Mouse (Mus musculus): ENCODE data around the gene Syt5. TPM values are rescaled to one million over a fixed set of nuclear protein-coding genes. Genes with fewer than 3 reads are reported as not detected.

The Syt5 gene
- polyA plus RNA-seq, 1 experiment from 2014 or later = 10.7 TPM

- no peaks in the 10 kb centered on the region for H3K36me3 ChIP-seq
- WGBS = 75% methylated on average over 32 of the region's 32 CpGs
- H3K4me1 ChIP-seq = peaks cover 10% of the 10 kb centered on the region
- H3K27me3 ChIP-seq = no peaks in the 10 kb centered on the region
- H3K4me3 ChIP-seq (replicated peaks) = no peak overlapping the region
- H3K27ac ChIP-seq (replicated peaks) = no peak overlapping the region
- ATAC-seq (ENCODE audit: insufficient number of reproducible peaks, low FRiP score, low TSS enrichment, low read depth) = no peak
- H3K4me2 ChIP-seq (replicated peaks) = no peak overlapping the region
- no peaks in the 10 kb centered on the region for H3K9me3 ChIP-seq (replicated peaks)
- H3K9ac ChIP-seq = no peak overlapping the region
Measured at GRCm38 (mm10) chr7:4508062-4508738, 39.1 kb downstream of the Syt5 start.

GRCm38 (mm10) chr7:4507220-4507619 is 40.1 kb downstream of the Syt5 start:
- no peak overlapping the region for H3K4me2 ChIP-seq (replicated peaks)
- no peak overlapping the region for H3K27ac ChIP-seq (replicated peaks)
- 41% methylated on average over 3 of the region's 4 CpGs for WGBS
- H3K36me3 ChIP-seq = no peaks in the 10 kb centered on the region
- peaks cover 12% of the 10 kb centered on the region for H3K4me1 ChIP-seq
- no peaks in the 10 kb centered on the region for H3K9me3 ChIP-seq (replicated peaks)
- ATAC-seq (ENCODE audit: insufficient number of reproducible peaks, low FRiP score, low TSS enrichment, low read depth) = no peak
- H3K9ac ChIP-seq = no peak overlapping the region
- no peaks in the 10 kb centered on the region for H3K27me3 ChIP-seq
- H3K4me3 ChIP-seq (replicated peaks) = no peak overlapping the region

- Histone ChIP-seq H3K4me1 (peaks cover 21% of the 10 kb centered on the region), H3K36me3 (no peaks in the 10 kb centered on the region), H3K9ac (no peak overlapping the region), H3K27ac (replicated peaks) (no peak overlapping the region), H3K9me3 (replicated peaks) (no peaks in the 10 kb centered on the region), H3K4me2 (replicated peaks) (no peak overlapping the region), H3K4me3 (replicated peaks) (no peak overlapping the region), H3K27me3 (no peaks in the 10 kb centered on the region)
- no peak for ATAC-seq (ENCODE audit: insufficient number of reproducible peaks, low FRiP score, low TSS enrichment, low read depth)
- WGBS = 54% methylated on average over 11 of the region's 11 CpGs
Measured at GRCm38 (mm10) chr7:4504646-4505435, 42.5 kb downstream of the Syt5 start.

- Histone ChIP-seq H3K4me1 (peaks cover 27% of the 10 kb centered on the region), H3K27me3 (no peaks in the 10 kb centered on the region), H3K27ac (replicated peaks) (peak overlapping the region; percentile 28; the same call in 1 of the 2 replicates), H3K9me3 (replicated peaks) (no peaks in the 10 kb centered on the region), H3K4me3 (replicated peaks) (no peak overlapping the region), H3K36me3 (no peaks in the 10 kb centered on the region), H3K4me2 (replicated peaks) (no peak overlapping the region), H3K9ac (no peak overlapping the region)
- no peak for ATAC-seq (ENCODE audit: insufficient number of reproducible peaks, low FRiP score, low TSS enrichment, low read depth)
- 81% methylated on average over 5 of the region's 5 CpGs for whole genome bisulfite sequencing
Measured at GRCm38 (mm10) chr7:4503858-4504257, 43.5 kb downstream of the Syt5 start.

GRCm38 (mm10) chr7:4503100-4503499 is 44.2 kb downstream of the Syt5 start:
- H3K9ac ChIP-seq = no peak overlapping the region
- no peak overlapping the region for H3K4me2 ChIP-seq (replicated peaks)
- H3K4me3 ChIP-seq (replicated peaks) = no peak overlapping the region
- H3K27ac ChIP-seq (replicated peaks) = no peak overlapping the region
- no peaks in the 10 kb centered on the region for H3K36me3 ChIP-seq
- whole genome bisulfite sequencing = 69% methylated on average over 4 of the region's 4 CpGs
- H3K4me1 ChIP-seq = peaks cover 35% of the 10 kb centered on the region
- no peak for ATAC-seq (ENCODE audit: insufficient number of reproducible peaks, low FRiP score, low TSS enrichment, low read depth)
- H3K9me3 ChIP-seq (replicated peaks) = no peaks in the 10 kb centered on the region
- H3K27me3 ChIP-seq = no peaks in the 10 kb centered on the region

GRCm38 (mm10) chr7:4502421-4503090 is 44.8 kb downstream of the Syt5 start:
- Histone ChIP-seq H3K4me3 (replicated peaks) (peak overlapping the region; percentile 85), H3K9ac (0 out of 2 replicates have a peak overlapping the region, but pooled peaks have one; percentile 98), H3K4me1 (peaks cover 40% of the 10 kb centered on the region), H3K36me3 (no peaks in the 10 kb centered on the region), H3K27ac (replicated peaks) (peak overlapping the region; percentile 88), H3K27me3 (no peaks in the 10 kb centered on the region), H3K4me2 (replicated peaks) (peak overlapping the region; percentile 72), H3K9me3 (replicated peaks) (no peaks in the 10 kb centered on the region)
- 8% methylated on average over 14 of the region's 14 CpGs for WGBS
- no peak for ATAC-seq (ENCODE audit: insufficient number of reproducible peaks, low FRiP score, low TSS enrichment, low read depth)

GRCm38 (mm10) chr7:4501558-4502397 is 45.6 kb downstream of the Syt5 start, which contains the start of gene Ppp1r12c:
Gene Ppp1r12c, minus strand, starts transcription at chr7:4501680.
- H3K27me3 ChIP-seq = no peaks in the 10 kb centered on the region
- H3K9me3 ChIP-seq (replicated peaks) = no peaks in the 10 kb centered on the region
- peak within 1 kb of the TSS; percentile 88 for H3K27ac ChIP-seq (replicated peaks)
- H3K9ac ChIP-seq = peak within 1 kb of the TSS; percentile 98
- H3K4me2 ChIP-seq (replicated peaks) = peak within 1 kb of the TSS; percentile 72
- H3K4me1 ChIP-seq = peaks cover 41% of the 10 kb centered on the region
- peaks cover 4% of the 10 kb centered on the region for H3K36me3 ChIP-seq
- H3K4me3 ChIP-seq (replicated peaks) = peak within 1 kb of the TSS; percentile 85
- WGBS = under 1% methylated on average over 61 of the region's 62 CpGs
- peak; percentile 94 for ATAC-seq (ENCODE audit: insufficient number of reproducible peaks, low FRiP score, low TSS enrichment, low read depth)

- under 1% methylated on average over 40 of the region's 52 CpGs for WGBS
- Histone ChIP-seq H3K27me3 (no peaks in the 10 kb centered on the region), H3K27ac (replicated peaks) (peak overlapping the region; percentile 88)
Measured at GRCm38 (mm10) chr7:4500892-4501471, 46.4 kb downstream of the Syt5 start.

GRCm38 (mm10) chr7:4499034-4499433 is 48.3 kb downstream of the Syt5 start:
- H3K36me3 ChIP-seq = peaks cover 30% of the 10 kb centered on the region
- WGBS = 88% methylated on average over 4 of the region's 4 CpGs
- H3K4me2 ChIP-seq (replicated peaks) = peak overlapping the region; percentile 72
- H3K4me3 ChIP-seq (replicated peaks) = no peak overlapping the region
- H3K9me3 ChIP-seq (replicated peaks) = no peaks in the 10 kb centered on the region
- peak overlapping the region; percentile 9; the same call in 1 of the 2 replicates for H3K9ac ChIP-seq
- no peak overlapping the region for H3K27ac ChIP-seq (replicated peaks)
- ATAC-seq (ENCODE audit: insufficient number of reproducible peaks, low FRiP score, low TSS enrichment, low read depth) = no peak
- no peaks in the 10 kb centered on the region for H3K27me3 ChIP-seq
- H3K4me1 ChIP-seq = peaks cover 41% of the 10 kb centered on the region

More at GRCm38 (mm10) chr7:4500892-4501471, 46.4 kb downstream of the Syt5 start:
- Histone ChIP-seq H3K4me1 (peaks cover 41% of the 10 kb centered on the region), H3K4me2 (replicated peaks) (peak overlapping the region; percentile 72), H3K9me3 (replicated peaks) (no peaks in the 10 kb centered on the region), H3K4me3 (replicated peaks) (peak overlapping the region; percentile 85), H3K36me3 (peaks cover 12% of the 10 kb centered on the region), H3K9ac (peak overlapping the region; percentile 98)
- ATAC-seq (ENCODE audit: insufficient number of reproducible peaks, low FRiP score, low TSS enrichment, low read depth) = peak; percentile 41

GRCm38 (mm10) chr7:4498251-4498650 is 49.1 kb downstream of the Syt5 start:
- Histone ChIP-seq H3K27ac (replicated peaks) (no peak overlapping the region), H3K36me3 (peaks cover 35% of the 10 kb centered on the region), H3K9ac (0 out of 2 replicates have a peak overlapping the region, but pooled peaks have one; percentile 1), H3K9me3 (replicated peaks) (no peaks in the 10 kb centered on the region), H3K4me3 (replicated peaks) (0 out of 2 replicates have a peak overlapping the region, but pooled peaks have one; percentile 2), H3K27me3 (no peaks in the 10 kb centered on the region), H3K4me2 (replicated peaks) (peak overlapping the region; percentile 27), H3K4me1 (peaks cover 41% of the 10 kb centered on the region)
- ATAC-seq (ENCODE audit: insufficient number of reproducible peaks, low FRiP score, low TSS enrichment, low read depth) = 0 out of 2 replicates have a peak, but pooled peaks have one; percentile 7
- WGBS = 15% methylated on average over 9 of the region's 9 CpGs
